22 mouse cellular contexts compared by ENCODE assay signal in genomic region chr12:32941141-32941540, GRCm38 (mm10). TPM values are rescaled to one million over a fixed set of nuclear protein-coding genes. Genes with fewer than 3 reads are reported as not detected.
DNase-seq lines count a peak whose midpoint lies in the region; ATAC-seq lines count a peak whose summit lies in the region.
"Had no signal": no experiment of that assay in that cellular context is flagged by ENCODE, and none has a peak within 500 bp of the region (broad histone marks: within the 10 kb centered on the region; RNA-seq: fewer than 3 reads in every experiment).

No protein-coding gene starts in this region.

- no peak overlapping the region for H3K27ac ChIP-seq in kidney, embryonic 15.5 days
- H3K27ac ChIP-seq: embryonic facial prominence, embryonic 13.5 days; embryonic facial prominence, embryonic 15.5 days; forebrain, embryonic 10.5 days; forebrain, embryonic 12.5 days had no signal

- peaks cover 7% of the 10 kb centered on the region for H3K4me1 ChIP-seq in kidney, embryonic 15.5 days
- H3K4me1 ChIP-seq: embryonic facial prominence, embryonic 13.5 days; embryonic facial prominence, embryonic 15.5 days; forebrain, embryonic 12.5 days had no signal

- no peaks in the 10 kb centered on the region for H3K9me3 ChIP-seq in kidney, embryonic 15.5 days (replicated peaks)
- H3K9me3 ChIP-seq: embryonic facial prominence, embryonic 13.5 days; embryonic facial prominence, embryonic 15.5 days; forebrain, embryonic 10.5 days; forebrain, embryonic 12.5 days had no signal

- no peak overlapping the region for H3K4me3 ChIP-seq in kidney, embryonic 15.5 days (replicated peaks)
- H3K4me3 ChIP-seq: embryonic facial prominence, embryonic 13.5 days; embryonic facial prominence, embryonic 15.5 days; erythroblast, embryonic 14.5 days; forebrain, embryonic 10.5 days; forebrain, embryonic 12.5 days had no signal

- ATAC-seq in kidney, embryonic 15.5 days (replicated peaks; ENCODE audit: low FRiP score): no peak
- ATAC-seq: forebrain, embryonic 14.5 days had no signal

- peak; percentile 32 for DNase-seq in kidney, adult 11 months
- no peak for DNase-seq in kidney, postnatal 10 days
- DNase-seq in kidney, adult 8-10 months: peak; percentile 26 to 60
- no peak for DNase-seq in kidney, postnatal 14 days
- DNase-seq in kidney, postnatal 36 days: peak; percentile 33 to 57
- DNase-seq: adrenal gland, adult 2 months; adrenal gland, postnatal 10 days; adrenal gland, postnatal 25 days; cerebellum, adult 11 months; cerebellum, adult 18-20 months; cerebellum, adult 8-10 months; cerebellum, adult 9-11 months; cerebellum, postnatal 14 days; cerebellum, postnatal 36 days; embryo, embryonic 11 days had no signal

- no peak overlapping the region for H3K9ac ChIP-seq in kidney, embryonic 15.5 days
- H3K9ac ChIP-seq: embryonic facial prominence, embryonic 13.5 days; embryonic facial prominence, embryonic 15.5 days; forebrain, embryonic 12.5 days had no signal

- no peaks in the 10 kb centered on the region for H3K36me3 ChIP-seq in kidney, embryonic 15.5 days
- H3K36me3 ChIP-seq: embryonic facial prominence, embryonic 13.5 days; embryonic facial prominence, embryonic 15.5 days; forebrain, embryonic 10.5 days; forebrain, embryonic 12.5 days had no signal

- H3K4me2 ChIP-seq in kidney, embryonic 15.5 days: no peak overlapping the region
- H3K4me2 ChIP-seq: embryonic facial prominence, embryonic 13.5 days; embryonic facial prominence, embryonic 15.5 days; forebrain, embryonic 12.5 days had no signal

- 81% methylated on average over 4 of the region's 4 CpGs for WGBS in kidney, embryonic 15.5 days

- no peaks in the 10 kb centered on the region for H3K27me3 ChIP-seq in kidney, embryonic 15.5 days
- H3K27me3 ChIP-seq: embryonic facial prominence, embryonic 13.5 days; embryonic facial prominence, embryonic 15.5 days; forebrain, embryonic 12.5 days had no signal

RNA-seq across cellular contexts. Expression of gene Sypl, which starts 12.6 kb away (rescaled TPM):
- polyA plus RNA-seq in kidney, embryonic 15.5 days (2015; fragmentation: Nextera tagmentation; extraction: Ambion mirVana): 118 and 131 TPM in 2 replicates

Comparison
In these comparisons a context has a peak if more than half of its experiments do, and no peak if none do; other contexts are left out.
1. DNase-seq: peak in kidney, adult 11 months (single experiment), kidney, adult 8-10 months (2 of 2) and kidney, postnatal 36 days (2 of 2); none in kidney, postnatal 10 days (single experiment) and kidney, postnatal 14 days (single experiment).